Mouse (Mus musculus) bone marrow, adult 2 months (tissue): Measurements from ENCODE around the gene Cep89. TPM values are rescaled to one million over a fixed set of nuclear protein-coding genes. Genes with fewer than 3 reads are reported as not detected.

Experiments
- H3K27ac ChIP-seq: fragments of 200-500 bp; 2 replicates; pipeline ENCODE4 v1.5.1; 2012; ENCODE audit warnings: low read depth, mild to moderate bottlenecking, control low read depth, inconsistent platforms, low read length; ENCODE audit not compliant: control insufficient read depth, poor library complexity, insufficient read depth
- H3K4me1 ChIP-seq: fragments of 200-500 bp; 2 replicates; pipeline ENCODE4 v1.6.1; 2011; ENCODE audit warnings: low read length; ENCODE audit not compliant: control insufficient read depth, insufficient read depth
- H3K4me3 ChIP-seq: fragments of 200-500 bp; replicated peaks from 2 replicates; pipeline ENCODE3; 2011; ENCODE audit warnings: mild to moderate bottlenecking, low read depth, low read length, control low read depth; ENCODE audit not compliant: control insufficient read depth
- CTCF ChIP-seq: fragments of 200-500 bp; IDR thresholded peaks from 2 replicates; pipeline ENCODE4 v1.5.1; 2011; ENCODE audit warnings: low read length, control low read depth; ENCODE audit not compliant: control insufficient read depth, insufficient read depth
- POLR2A ChIP-seq: fragments of 200-500 bp; IDR thresholded peaks from 2 replicates; pipeline ENCODE4 v1.6.1; 2011; ENCODE audit warnings: low read depth, mild to moderate bottlenecking, control low read depth, low read length, borderline replicate concordance; ENCODE audit not compliant: control insufficient read depth
- WGBS: fragments of 180-500 bp; shearing (Covaris S2); methylation state at CpG from one replicate; pipeline ENCODE4 v1.1.7; 2018; 5-methylcytosine and 5-hydroxymethylcytosine counted together
- polyA plus RNA-seq: library from polyadenylated mRNA; stranded (reverse); fragments of >200 nt; gene quantifications from 2 replicates; pipeline ENCODE4 v1.2.4, GENCODE M21; 2011; ENCODE audit warnings: low replicate concordance; ENCODE audit not compliant: missing spikeins, insufficient read depth, insufficient read length

Cep89 gene
- polyA plus RNA-seq, 1 experiment: 54.7 TPM

DNA sequence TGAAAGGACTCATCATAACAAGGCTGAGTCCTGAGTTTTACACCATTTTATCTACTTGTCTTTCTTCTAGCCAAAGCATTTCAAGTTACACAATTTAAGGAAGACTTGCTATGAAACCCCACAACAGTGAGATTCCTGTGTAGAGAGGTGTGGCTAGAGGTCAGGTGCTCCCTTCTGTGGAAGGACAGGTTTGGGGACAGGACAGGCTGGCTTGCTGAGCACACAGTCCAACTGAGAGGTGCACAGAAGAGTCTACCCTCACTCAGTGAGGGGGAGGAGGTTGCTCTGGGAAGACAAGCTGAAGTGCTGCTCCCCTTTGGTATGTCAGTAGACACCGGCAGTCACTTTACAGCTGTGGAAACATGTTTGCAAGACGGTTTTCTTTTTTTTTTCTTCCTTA, 79.6 kb downstream of the Cep89 start:
- H3K27ac ChIP-seq: no peak overlapping the region
- H3K4me1 ChIP-seq: no peaks in the 10 kb centered on the region
- no peak for TF ChIP-seq POLR2A
- no peak for TF ChIP-seq CTCF
- H3K4me3 ChIP-seq: no peak overlapping the region
- WGBS: 89% methylated on average over 2 of the region's 2 CpGs

DNA sequence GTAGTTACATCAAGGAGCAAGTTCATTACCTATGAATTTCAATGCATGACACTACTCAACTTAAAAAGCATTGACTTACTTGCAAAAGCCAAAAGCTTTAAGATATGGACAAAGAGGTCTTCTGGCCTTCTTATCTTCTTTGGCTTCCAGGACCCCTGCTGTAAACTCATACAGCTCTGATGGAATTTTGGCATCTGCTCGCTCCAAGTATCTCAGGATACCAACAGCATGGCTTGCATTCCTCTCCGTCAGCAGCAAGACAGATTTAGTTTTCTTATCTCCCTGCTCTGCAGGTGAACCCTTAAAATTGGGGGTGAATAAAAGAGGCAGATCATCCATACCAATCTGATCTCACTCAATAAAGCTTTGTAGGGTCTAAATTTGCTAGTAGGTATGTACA, 88.3 kb downstream of the Cep89 start:
- WGBS: 82% methylated on average over 2 of the region's 2 CpGs
- no peak overlapping the region for H3K27ac ChIP-seq
- no peak overlapping the region for H3K4me3 ChIP-seq
- TF ChIP-seq CTCF (no peak), POLR2A (no peak)
- no peaks in the 10 kb centered on the region for H3K4me1 ChIP-seq

DNA sequence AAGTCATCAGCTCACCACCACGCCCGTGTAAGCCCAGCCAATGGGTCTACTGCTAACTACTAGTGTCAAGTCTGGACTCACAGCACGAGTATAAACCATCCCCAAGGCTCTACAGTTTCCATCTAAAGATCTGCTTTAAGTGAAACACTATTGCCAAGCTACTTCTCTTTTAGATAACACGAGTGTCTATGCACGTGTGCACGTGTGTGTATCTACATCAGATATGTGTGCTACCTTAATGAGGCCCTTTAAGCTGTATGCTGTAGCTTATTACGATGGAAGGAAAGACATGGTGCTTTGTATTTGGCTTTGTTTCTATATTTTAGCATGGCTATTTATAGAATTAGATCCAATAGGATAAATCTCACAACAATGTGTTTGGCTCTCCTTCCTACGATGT, 89.7 kb downstream of the Cep89 start:
- no peak for TF ChIP-seq POLR2A
- TF ChIP-seq CTCF: no peak
- Histone ChIP-seq H3K4me3 (no peak overlapping the region), H3K27ac (no peak overlapping the region), H3K4me1 (no peaks in the 10 kb centered on the region)
- 74% methylated on average over 8 of the region's 8 CpGs for WGBS

Other genes with a start within 250 kb of the Cep89 start
- gene Slc7a10, start 210.7 kb upstream of the Cep89 start, polyA plus RNA-seq: 1.5 TPM in 1 of 2 replicates, not detected in the other
- not detected in 2 replicates for gene Lrp3, start 181.5 kb upstream of the Cep89 start, polyA plus RNA-seq
- gene Gpatch1, start 78.6 kb upstream of the Cep89 start, polyA plus RNA-seq: 1.9 and 7.1 TPM in 2 replicates
- gene Rhpn2, start 62.9 kb upstream of the Cep89 start, polyA plus RNA-seq: 2.0 TPM in 1 of 2 replicates, not detected in the other
- 7.3 and 8.2 TPM in 2 replicates for gene Faap24, start 199 bp upstream of the Cep89 start, polyA plus RNA-seq
- not detected in 2 replicates for gene Slc7a9, start 51.8 kb downstream of the Cep89 start, polyA plus RNA-seq
- gene Tdrd12, start 140.7 kb downstream of the Cep89 start, polyA plus RNA-seq: 2.3 TPM in 1 of 2 replicates, not detected in the other
- gene Nudt19, start 159.3 kb downstream of the Cep89 start, polyA plus RNA-seq: 29.6 and 39.4 TPM in 2 replicates
- 0.29 and 0.45 TPM in 2 replicates for gene Rgs9bp, start 188.5 kb downstream of the Cep89 start, polyA plus RNA-seq
- gene Ankrd27, start 189.2 kb downstream of the Cep89 start, polyA plus RNA-seq: 12.8 and 20.7 TPM in 2 replicates